Mouse (Mus musculus) MEL (cell line): ENCODE measurements around the gene Myo3b. TPM values are rescaled to one million over a fixed set of nuclear protein-coding genes. Genes with fewer than 3 reads are reported as not detected.

ENCODE experiments used
- DNase-seq: peaks from one replicate; pipeline ENCODE4 v3.0.0; 2011; ENCODE audit warnings: low read depth, low spot score
- H3K27ac ChIP-seq: 2 replicates; pipeline ENCODE4 v1.5.1; 2012; ENCODE audit warnings: low read depth, mild to moderate bottlenecking, control low read depth, low read length, moderate library complexity; ENCODE audit not compliant: control insufficient read depth
- H3K27me3 ChIP-seq, 2 experiments: fragments of 150-350 bp in 1 of 2; sonication (generic) in 1 of 2; 2 replicates each; pipeline ENCODE4 v1.6.1; 2012; ENCODE audit warnings: low read length in 2 of 2, mild to moderate bottlenecking in 2 of 2, improper control_type of control experiment in 1 of 2, moderate library complexity in 1 of 2; ENCODE audit not compliant: insufficient read depth in 2 of 2, control insufficient read depth in 1 of 2
- H3K36me3 ChIP-seq, 2 experiments: 2 replicates each; pipeline ENCODE4 v1.6.1; 2012 to 2014; ENCODE audit warnings: low read length in 2 of 2, improper control_type of control experiment in 1 of 2, inconsistent platforms in 1 of 2, mild to moderate bottlenecking in 1 of 2; ENCODE audit not compliant: insufficient read depth in 2 of 2, control insufficient read depth in 1 of 2
- H3K4me1 ChIP-seq, 2 experiments: fragments of 150-350 bp in 1 of 2; sonication (generic) in 1 of 2; 2 replicates each; pipeline ENCODE4 v1.6.1; 2012; ENCODE audit warnings: low read length in 2 of 2, improper control_type of control experiment in 1 of 2, mild to moderate bottlenecking in 1 of 2; ENCODE audit not compliant: insufficient read depth in 2 of 2, control insufficient read depth in 1 of 2
- H3K4me3 ChIP-seq, 2 experiments: fragments of 150-350 bp in 1 of 2; sonication (generic) in 1 of 2; 2 replicates each; pipeline ENCODE4 v1.5.1; 2012; ENCODE audit warnings: low read depth in 2 of 2, low read length in 2 of 2, mild to moderate bottlenecking in 2 of 2, moderate library complexity in 2 of 2, control low read depth in 1 of 2, improper control_type of control experiment in 1 of 2; ENCODE audit not compliant: control insufficient read depth in 1 of 2, insufficient read depth in 1 of 2
- H3K79me2 ChIP-seq: 2 replicates; pipeline ENCODE4 v1.6.1; 2012; ENCODE audit warnings: mild to moderate bottlenecking, low read length, moderate library complexity; ENCODE audit not compliant: control insufficient read depth, poor library complexity, insufficient read depth
- H3K9ac ChIP-seq: 2 replicates; pipeline ENCODE4 v1.6.1; 2012; ENCODE audit warnings: low read depth, mild to moderate bottlenecking, control low read depth, low read length, moderate library complexity; ENCODE audit not compliant: control insufficient read depth, poor library complexity, severe bottlenecking
- H3K9me3 ChIP-seq: fragments of 150-350 bp; sonication (generic); replicated peaks from 2 replicates; pipeline ENCODE4 v1.6.1; 2012; ENCODE audit warnings: mild to moderate bottlenecking, low read length, improper control_type of control experiment, moderate library complexity; ENCODE audit not compliant: insufficient read depth
- BHLHE40 ChIP-seq: IDR thresholded peaks from 2 replicates; pipeline ENCODE4 v1.6.1; 2012; ENCODE audit warnings: low read depth, mild to moderate bottlenecking, inconsistent platforms, low read length, improper control_type of control experiment, borderline replicate concordance
- CHD1 ChIP-seq: IDR thresholded peaks from 2 replicates; pipeline ENCODE4 v1.6.1; 2012; ENCODE audit warnings: low read depth, mild to moderate bottlenecking, inconsistent platforms, low read length, improper control_type of control experiment
- CHD2 ChIP-seq: IDR thresholded peaks from 2 replicates; pipeline ENCODE4 v1.6.1; 2011; ENCODE audit warnings: low read length, improper control_type of control experiment
- E2F4 ChIP-seq: IDR thresholded peaks from 2 replicates; pipeline ENCODE4 v1.6.1; 2011; ENCODE audit warnings: low read depth, low read length, improper control_type of control experiment, borderline replicate concordance
- EP300 ChIP-seq, 2 experiments: IDR thresholded peaks; 2 replicates each; pipeline ENCODE4 v1.6.1; 2011; ENCODE audit warnings: improper control_type of control experiment in 2 of 2, low read length in 2 of 2, low read depth in 1 of 2, mild to moderate bottlenecking in 1 of 2
- ETS1 ChIP-seq: IDR thresholded peaks from 2 replicates; pipeline ENCODE4 v1.6.1; 2012; ENCODE audit warnings: low read depth, mild to moderate bottlenecking, inconsistent platforms, low read length, improper control_type of control experiment, moderate library complexity
- HCFC1 ChIP-seq: IDR thresholded peaks from 2 replicates; pipeline ENCODE4 v1.6.1; 2012; ENCODE audit warnings: low read depth, mild to moderate bottlenecking, inconsistent platforms, low read length, improper control_type of control experiment, moderate library complexity
- KAT2A ChIP-seq: conservative IDR thresholded peaks from 2 replicates; pipeline ENCODE4 v1.6.1; 2012; ENCODE audit warnings: low read depth, low read length, improper control_type of control experiment, inconsistent platforms
- MAFK ChIP-seq: IDR thresholded peaks from 2 replicates; pipeline ENCODE4 v1.6.1; 2011; ENCODE audit warnings: low read depth, mild to moderate bottlenecking, low read length, improper control_type of control experiment, borderline replicate concordance
- MAX ChIP-seq: IDR thresholded peaks from 2 replicates; pipeline ENCODE4 v1.6.1; 2011; ENCODE audit warnings: low read length, improper control_type of control experiment
- MEF2A ChIP-seq: IDR thresholded peaks from 2 replicates; pipeline ENCODE4 v1.6.1; 2014; ENCODE audit warnings: low read depth, mild to moderate bottlenecking, inconsistent platforms, low read length, improper control_type of control experiment; ENCODE audit not compliant: poor library complexity, insufficient replicate concordance, severe bottlenecking; ENCODE audit errors: extremely low read depth
- MXI1 ChIP-seq: IDR thresholded peaks from 2 replicates; pipeline ENCODE4 v1.6.1; 2011; ENCODE audit warnings: mild to moderate bottlenecking, low read depth, low read length, improper control_type of control experiment
- MYB ChIP-seq: IDR thresholded peaks from 2 replicates; pipeline ENCODE4 v1.6.1; 2011; ENCODE audit warnings: mild to moderate bottlenecking, low read depth, low read length, improper control_type of control experiment
- NELFE ChIP-seq: IDR thresholded peaks from 2 replicates; pipeline ENCODE4 v1.6.1; 2011; ENCODE audit warnings: low read depth, low read length, improper control_type of control experiment
- NRF1 ChIP-seq: IDR thresholded peaks from 2 replicates; pipeline ENCODE4 v1.6.1; 2014; ENCODE audit warnings: low read depth, mild to moderate bottlenecking, inconsistent platforms, low read length, improper control_type of control experiment, moderate library complexity; ENCODE audit not compliant: poor library complexity, insufficient read depth, severe bottlenecking
- POLR2A ChIP-seq, 2 experiments: IDR thresholded peaks; 2 replicates each; pipeline ENCODE4 v1.6.1; 2011 to 2012; ENCODE audit warnings: low read length in 2 of 2, mild to moderate bottlenecking in 2 of 2, control low read depth in 1 of 2, improper control_type of control experiment in 1 of 2, low read depth in 1 of 2, moderate library complexity in 1 of 2; ENCODE audit not compliant: control insufficient read depth in 1 of 2, insufficient read depth in 1 of 2, poor library complexity in 1 of 2
- POLR2AphosphoS2 ChIP-seq: IDR thresholded peaks from 2 replicates; pipeline ENCODE4 v1.6.1; 2011; ENCODE audit warnings: low read length, improper control_type of control experiment
- RCOR1 ChIP-seq: IDR thresholded peaks from 2 replicates; pipeline ENCODE4 v1.6.1; 2012; ENCODE audit warnings: low read depth, mild to moderate bottlenecking, inconsistent platforms, low read length, improper control_type of control experiment
- UBTF ChIP-seq: IDR thresholded peaks from 2 replicates; pipeline ENCODE4 v1.6.1; 2012; ENCODE audit warnings: low read depth, mild to moderate bottlenecking, inconsistent platforms, low read length, improper control_type of control experiment, moderate library complexity, borderline replicate concordance; ENCODE audit not compliant: insufficient read depth
- USF1 ChIP-seq: IDR thresholded peaks from 2 replicates; pipeline ENCODE4 v1.6.1; 2014; ENCODE audit warnings: low read depth, mild to moderate bottlenecking, inconsistent platforms, low read length, improper control_type of control experiment, moderate library complexity
- ZC3H11A ChIP-seq: IDR thresholded peaks from 2 replicates; pipeline ENCODE4 v1.6.1; 2012; ENCODE audit warnings: low read depth, mild to moderate bottlenecking, inconsistent platforms, low read length, improper control_type of control experiment
- ZMIZ1 ChIP-seq: IDR thresholded peaks from 2 replicates; pipeline ENCODE4 v1.6.1; 2012; ENCODE audit warnings: low read depth, mild to moderate bottlenecking, inconsistent platforms, low read length, improper control_type of control experiment, moderate library complexity
- polyA plus RNA-seq, 2 experiments: library from polyadenylated mRNA; stranded (reverse) in 1 of 2; unstranded in 1 of 2; fragments of >175 nt in 1 of 2; fragments of >200 nt in 1 of 2; gene quantifications; 2 replicates each; pipeline versions ENCODE4 v1.2.1 to v1.2.4; 2012; ENCODE audit warnings: low replicate concordance in 2 of 2, low read depth in 1 of 2; ENCODE audit not compliant: insufficient read length in 2 of 2, insufficient read depth in 1 of 2, missing spikeins in 1 of 2
- total RNA-seq: library from RNA; depleted of rRNA; stranded (reverse); fragments of 300-350 nt; gene quantifications from 2 replicates; pipeline ENCODE4 v1.2.3, GENCODE M21; 2012

Myo3b gene
- total and polyA plus RNA-seq, 3 experiments: not detected

- TF ChIP-seq USF1 (no peak), MAFK (no peak), ZC3H11A (no peak), ETS1 (no peak), NRF1 (no peak), UBTF (no peak), POLR2A (IDR thresholded peaks at IDR 0.05; ENCODE audit: control insufficient read depth in 1 of 2, insufficient read depth in 1 of 2, low read depth in 1 of 2, low read length in 2 of 2, poor library complexity in 1 of 2) (no peak), CHD1 (no peak), ZMIZ1 (no peak), KAT2A (no peak), E2F4 (no peak), MEF2A (no peak), MXI1 (no peak), RCOR1 (no peak)
- Histone ChIP-seq H3K27ac (no peak overlapping the region), H3K4me1 (no peaks in the 10 kb centered on the region), H3K79me2 (no peaks in the 10 kb centered on the region), H3K36me3 (no peaks in the 10 kb centered on the region), H3K4me3 (no peak overlapping the region), H3K9me3 (no peaks in the 10 kb centered on the region), H3K9ac (no peak overlapping the region), H3K27me3 (peaks cover 3 to 5% of the 10 kb centered on the region in 2 experiments; a peak in 3 of 4 replicates)
- no peak for DNase-seq
Measured at GRCm38 (mm10) chr2:70127351-70128148, 88.6 kb downstream of the Myo3b start.

DNA sequence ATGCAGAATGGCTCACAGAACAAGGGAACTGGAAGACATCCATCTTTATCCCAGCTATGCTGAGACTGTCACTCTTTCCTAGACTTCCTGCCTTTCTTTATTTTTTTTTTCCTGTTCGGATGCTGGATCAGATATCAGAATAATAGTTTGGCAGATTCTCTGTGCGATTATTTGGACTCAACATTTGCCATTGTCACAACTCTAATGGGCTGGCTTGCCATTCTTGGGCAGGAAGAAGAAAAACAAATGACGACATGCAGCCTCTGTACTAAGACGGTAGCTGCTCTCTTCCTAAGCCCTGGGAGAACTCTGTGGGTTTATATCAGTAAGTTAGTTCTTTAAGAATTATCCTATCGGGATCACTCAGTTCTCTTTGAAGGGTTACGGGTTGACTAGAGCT lies 89.7 kb downstream of the Myo3b start:
- no peak overlapping the region for H3K9ac ChIP-seq
- no peaks in the 10 kb centered on the region for H3K79me2 ChIP-seq
- no peak overlapping the region for H3K27ac ChIP-seq
- H3K4me1 ChIP-seq: no peaks in the 10 kb centered on the region
- no peaks in the 10 kb centered on the region for H3K36me3 ChIP-seq
- TF ChIP-seq NRF1: no peak
- no peak for TF ChIP-seq HCFC1
- TF ChIP-seq E2F4: no peak
- no peak for TF ChIP-seq POLR2AphosphoS2
- TF ChIP-seq MAX: no peak
- no peak for TF ChIP-seq BHLHE40
- TF ChIP-seq CHD2: no peak
- TF ChIP-seq POLR2A (IDR thresholded peaks at IDR 0.05; ENCODE audit: control insufficient read depth in 1 of 2, insufficient read depth in 1 of 2, low read depth in 1 of 2, low read length in 2 of 2, poor library complexity in 1 of 2): no peak
- no peak for TF ChIP-seq ZMIZ1
- no peak for TF ChIP-seq NELFE
- no peak for TF ChIP-seq MYB
- no peak for TF ChIP-seq MEF2A
- no peak for TF ChIP-seq EP300 (IDR thresholded peaks at IDR 0.05; ENCODE audit: low read depth in 1 of 2, low read length in 2 of 2)
- H3K27me3 ChIP-seq: peaks cover 3 to 5% of the 10 kb centered on the region in 2 experiments; a peak in 3 of 4 replicates
- H3K4me3 ChIP-seq: no peak overlapping the region
- DNase-seq: no peak
- no peaks in the 10 kb centered on the region for H3K9me3 ChIP-seq
